Mouse (Mus musculus) adrenal gland, adult (tissue): ENCODE data around the gene Gtpbp6.
"Not testable (repeated sequence)": the region's sequence is repeated elsewhere in the genome, so short reads cannot be mapped to it uniquely, and the experiment has no call there.

Experiments used
- DNase-seq, 2 experiments: peaks; one replicate each; pipeline ENCODE4 v3.0.0; 2022 to 2023; ENCODE audit warnings: low spot score in 1 of 2; ENCODE audit not compliant: inconsistent age in 2 of 2

Gene Gtpbp6

GRCm38 (mm10) chr5:110107581-110108304, at the start of gene Gtpbp6:
Gene Gtpbp6, minus strand, starts transcription at chr5:110108197.
- peak; percentile 97 to 98 for DNase-seq

GRCm38 (mm10) chr5:110143007-110143406, 35.0 kb upstream of the Gtpbp6 start:
- DNase-seq: peak in 1 of 2 experiments; percentile 61

- peak; percentile 60 to 88 for DNase-seq
Measured at GRCm38 (mm10) chr5:110142309-110142708, 34.3 kb upstream of the Gtpbp6 start.

- no peak for DNase-seq
Measured at GRCm38 (mm10) chr5:110140424-110140823, 32.4 kb upstream of the Gtpbp6 start.

- no peak for DNase-seq
Measured at GRCm38 (mm10) chr5:110139325-110139724, 31.3 kb upstream of the Gtpbp6 start.

GRCm38 (mm10) chr5:110137816-110138215, 29.8 kb upstream of the Gtpbp6 start:
- DNase-seq: no peak

- DNase-seq: no peak
Measured at GRCm38 (mm10) chr5:110136087-110136464, 28.1 kb upstream of the Gtpbp6 start.

- DNase-seq: peak; percentile 99 to 100
Measured at GRCm38 (mm10) chr5:110135293-110136086, 27.5 kb upstream of the Gtpbp6 start, which contains the start of gene Chfr. Gene Chfr, plus strand, starts transcription at chr5:110135842.

GRCm38 (mm10) chr5:110122380-110122779, 14.4 kb upstream of the Gtpbp6 start:
- DNase-seq: not testable (repeated sequence)

- peak; percentile 92 to 97 for DNase-seq
Measured at GRCm38 (mm10) chr5:110109991-110110441, 2.0 kb upstream of the Gtpbp6 start, which contains the start of gene Zfp605. Gene Zfp605, plus strand, starts transcription at chr5:110110092.

GRCm38 (mm10) chr5:110108305-110108628, 270 bp upstream of the Gtpbp6 start:
- DNase-seq: no peak

GRCm38 (mm10) chr5:110106901-110107564, 964 bp downstream of the Gtpbp6 start:
- peak in 1 of 2 experiments; percentile 70 for DNase-seq

GRCm38 (mm10) chr5:110106140-110106871, 1.7 kb downstream of the Gtpbp6 start:
- peak; percentile 24 to 44 for DNase-seq

GRCm38 (mm10) chr5:110104616-110105380, 3.2 kb downstream of the Gtpbp6 start:
- peak; percentile 32 to 36 for DNase-seq

GRCm38 (mm10) chr5:110103901-110104615, 3.9 kb downstream of the Gtpbp6 start:
- DNase-seq: peak in 1 of 2 experiments; percentile 23

GRCm38 (mm10) chr5:110102853-110103625, 5.0 kb downstream of the Gtpbp6 start:
- DNase-seq: peak; percentile 20 to 26

GRCm38 (mm10) chr5:110102429-110102828, 5.6 kb downstream of the Gtpbp6 start:
- DNase-seq: peak; percentile 11 to 36

GRCm38 (mm10) chr5:110101716-110102347, 6.2 kb downstream of the Gtpbp6 start:
- DNase-seq: peak; percentile 53 to 64
